Mouse (Mus musculus) CH12.LX (cell line): ENCODE results near the gene Polr2m. TPM values are rescaled to one million over a fixed set of nuclear protein-coding genes. Genes with fewer than 3 reads are reported as not detected.

Experiments used
- DNase-seq: peaks from one replicate; pipeline ENCODE4 v3.0.0-alpha.2; 2013; ENCODE audit errors: extremely low read depth
- H3K27ac ChIP-seq: 2 replicates; pipeline ENCODE4 v1.5.1; 2012; ENCODE audit warnings: low read depth, mild to moderate bottlenecking, control low read depth, moderate library complexity; ENCODE audit not compliant: insufficient read depth
- H3K27me3 ChIP-seq: replicated peaks from 2 replicates; pipeline ENCODE3; 2012; ENCODE audit warnings: inconsistent platforms
- H3K36me3 ChIP-seq, 2 experiments: replicated peaks in 1 of 2; 2 replicates each; pipeline versions ENCODE3 to v1.6.1; 2012; ENCODE audit warnings: inconsistent platforms in 1 of 2, low read length in 1 of 2, mild to moderate bottlenecking in 1 of 2, mixed read lengths in 1 of 2, moderate library complexity in 1 of 2; ENCODE audit not compliant: control insufficient read depth in 1 of 2, insufficient read depth in 1 of 2
- H3K4me1 ChIP-seq, 2 experiments: 2 replicates each; pipeline ENCODE4 v1.6.1; 2012; ENCODE audit warnings: inconsistent platforms in 1 of 2, moderate library complexity in 1 of 2; ENCODE audit not compliant: insufficient read depth in 2 of 2, control insufficient read depth in 1 of 2
- H3K4me2 ChIP-seq: 2 replicates; pipeline ENCODE4 v1.6.1; 2012; ENCODE audit warnings: low read depth, mild to moderate bottlenecking, control low read depth; ENCODE audit not compliant: poor library complexity, insufficient read depth, severe bottlenecking
- H3K4me3 ChIP-seq, 3 experiments: fragments of 150-350 bp in 1 of 3; sonication (generic) in 1 of 3; replicated peaks in 1 of 3; 2 replicates each; pipeline versions ENCODE3 to v1.5.1; 2011 to 2012; ENCODE audit warnings: low read depth in 2 of 3, low read length in 2 of 3, mild to moderate bottlenecking in 2 of 3, moderate library complexity in 2 of 3, control low read depth in 1 of 3, improper control_type of control experiment in 1 of 3, inconsistent platforms in 1 of 3, mixed read lengths in 1 of 3; ENCODE audit not compliant: poor library complexity in 1 of 3
- H3K79me2 ChIP-seq: replicated peaks from 2 replicates; pipeline ENCODE4 v1.6.1; 2012; ENCODE audit warnings: mild to moderate bottlenecking, moderate library complexity; ENCODE audit not compliant: control insufficient read depth, poor library complexity, insufficient read depth, severe bottlenecking; ENCODE audit errors: extremely low read depth
- H3K9ac ChIP-seq: 2 replicates; pipeline ENCODE4 v1.6.1; 2012; ENCODE audit warnings: low read depth, mild to moderate bottlenecking, control low read depth, moderate library complexity; ENCODE audit not compliant: insufficient read depth
- H3K9me3 ChIP-seq: replicated peaks from 2 replicates; pipeline ENCODE3; 2012; ENCODE audit warnings: low read length, inconsistent platforms, mixed read lengths
- BHLHE40 ChIP-seq: IDR thresholded peaks from 2 replicates; pipeline ENCODE4 v1.6.1; 2011; ENCODE audit warnings: mild to moderate bottlenecking, low read depth, low read length, improper control_type of control experiment
- CHD1 ChIP-seq: IDR thresholded peaks from 2 replicates; pipeline ENCODE4 v1.6.1; 2012; ENCODE audit warnings: low read depth, low read length, improper control_type of control experiment, inconsistent platforms
- CTCF ChIP-seq, 2 experiments: IDR thresholded peaks in 1 of 2; conservative IDR thresholded peaks in 1 of 2; 2 replicates each; pipeline ENCODE4 v1.5.1; 2011 to 2012; ENCODE audit warnings: low read depth in 2 of 2, low read length in 2 of 2, improper control_type of control experiment in 1 of 2, inconsistent platforms in 1 of 2, mild to moderate bottlenecking in 1 of 2, moderate library complexity in 1 of 2
- EP300 ChIP-seq: IDR thresholded peaks from 2 replicates; pipeline ENCODE4 v1.6.1; 2011; ENCODE audit warnings: low read length, improper control_type of control experiment
- JUND ChIP-seq: conservative IDR thresholded peaks from 2 replicates; pipeline ENCODE4 v1.6.1; 2011; ENCODE audit warnings: low read depth, low read length, improper control_type of control experiment
- KAT2A ChIP-seq: IDR thresholded peaks from 2 replicates; pipeline ENCODE4 v1.6.1; 2012; ENCODE audit warnings: low read length, improper control_type of control experiment, inconsistent platforms; ENCODE audit not compliant: insufficient replicate concordance
- MAFK ChIP-seq: IDR thresholded peaks from 2 replicates; pipeline ENCODE4 v1.6.1; 2011; ENCODE audit warnings: low read length, improper control_type of control experiment; ENCODE audit not compliant: insufficient replicate concordance
- MAX ChIP-seq: IDR thresholded peaks from 2 replicates; pipeline ENCODE4 v1.6.1; 2011; ENCODE audit warnings: low read length, improper control_type of control experiment
- MAZ ChIP-seq: IDR thresholded peaks from 2 replicates; pipeline ENCODE4 v1.6.1; 2012; ENCODE audit warnings: low read depth, mild to moderate bottlenecking, inconsistent platforms, low read length, improper control_type of control experiment, moderate library complexity
- MEF2A ChIP-seq: IDR thresholded peaks from 2 replicates; pipeline ENCODE4 v1.6.1; 2014; ENCODE audit warnings: low read depth, mild to moderate bottlenecking, inconsistent platforms, low read length, improper control_type of control experiment, borderline replicate concordance
- NRF1 ChIP-seq: IDR thresholded peaks from 2 replicates; pipeline ENCODE4 v1.6.1; 2014; ENCODE audit warnings: low read depth, mild to moderate bottlenecking, inconsistent platforms, low read length, improper control_type of control experiment, moderate library complexity
- UBTF ChIP-seq: IDR thresholded peaks from 2 replicates; pipeline ENCODE4 v1.6.1; 2012; ENCODE audit warnings: low read depth, mild to moderate bottlenecking, inconsistent platforms, low read length, improper control_type of control experiment, moderate library complexity
- USF1 ChIP-seq: IDR thresholded peaks from 2 replicates; pipeline ENCODE4 v1.6.1; 2014; ENCODE audit warnings: low read depth, mild to moderate bottlenecking, inconsistent platforms, low read length, improper control_type of control experiment
- USF2 ChIP-seq: conservative IDR thresholded peaks from 2 replicates; pipeline ENCODE4 v1.6.1; 2011; ENCODE audit warnings: low read depth, low read length, improper control_type of control experiment
- ZKSCAN1 ChIP-seq: IDR thresholded peaks from 2 replicates; pipeline ENCODE4 v1.6.1; 2012; ENCODE audit warnings: low read depth, inconsistent platforms, low read length, improper control_type of control experiment, borderline replicate concordance
- ZMIZ1 ChIP-seq: IDR thresholded peaks from 2 replicates; pipeline ENCODE4 v1.6.1; 2012; ENCODE audit warnings: low read depth, mild to moderate bottlenecking, inconsistent platforms, low read length, improper control_type of control experiment
- ZNF384 ChIP-seq: IDR thresholded peaks from 2 replicates; pipeline ENCODE4 v1.6.1; 2012; ENCODE audit warnings: low read depth, low read length, improper control_type of control experiment, inconsistent platforms
- dilution Hi-C: fragments of 300-500 bp; cut with MboI; formaldehyde crosslinking; loops from 2 replicates; pipeline ENCODE4 v1.14.3; 2020; ENCODE audit warnings: low sequenced_read_pairs; ENCODE audit not compliant: extremely low pct_unique_long_range_greater_than_20kb, extremely low pct_ligation_motif_present
- in situ Hi-C: fragments of 300-500 bp; cut with MboI; formaldehyde crosslinking; loops from 3 replicates; pipeline ENCODE4 v1.14.3; 2019; ENCODE audit warnings: low sequenced_read_pairs, low pct_ligation_motif_present, low pct_unique_long_range_greater_than_20kb, mixed read lengths
- polyA plus RNA-seq: library from polyadenylated mRNA; unstranded; fragments of >175 nt; gene quantifications from 2 replicates; pipeline ENCODE4 v1.2.1, GENCODE M21; 2012; ENCODE audit warnings: low read depth; ENCODE audit not compliant: insufficient read length
- total RNA-seq, 2 experiments: library from RNA; depleted of rRNA; stranded (reverse); fragments of 300-350 nt in 1 of 2; fragments of >200 nt in 1 of 2; gene quantifications; 2 replicates each; pipeline ENCODE4 v1.2.3; 2012 to 2014

Polr2m gene
- total and polyA plus RNA-seq, 3 experiments = 147 to 255 (median 224) TPM

GRCm38 (mm10) chr9:71463072-71463667 lies 22.6 kb downstream of the Polr2m start:
- H3K79me2 ChIP-seq = no peaks in the 10 kb centered on the region
- no peaks in the 10 kb centered on the region for H3K27me3 ChIP-seq
- dilution Hi-C loops (no loop called here), in situ Hi-C loops (no loop called here)
- peak; percentile 69 for TF ChIP-seq USF2
- TF ChIP-seq USF1 = peak; percentile 72
- no peak for TF ChIP-seq EP300
- no peak for TF ChIP-seq MAZ
- no peak for TF ChIP-seq ZNF384
- TF ChIP-seq ZKSCAN1 = no peak
- TF ChIP-seq NRF1 = 0 out of 2 replicates have a peak, but pooled peaks have one; percentile 31
- no peak for TF ChIP-seq MEF2A
- TF ChIP-seq CHD1 = no peak
- TF ChIP-seq MAX = no peak
- TF ChIP-seq KAT2A = no peak
- no peak for TF ChIP-seq ZMIZ1
- no peak for TF ChIP-seq CTCF (conservative IDR thresholded peaks at IDR 0.05 in 1 of 2, IDR thresholded peaks at IDR 0.05 in 1 of 2; ENCODE audit: low read depth in 2 of 2, low read length in 2 of 2)
- TF ChIP-seq UBTF = no peak
- peak; percentile 93 for TF ChIP-seq MAFK
- peak; percentile 59 for TF ChIP-seq BHLHE40
- H3K4me1 ChIP-seq = 0 out of 4 replicates have a peak, but pooled peaks cover 0 to 3% of the 10 kb centered on the region in 2 experiments
- DNase-seq = no peak
- no peaks in the 10 kb centered on the region for H3K9me3 ChIP-seq
- no peak overlapping the region for H3K9ac ChIP-seq
- no peak overlapping the region for H3K27ac ChIP-seq
- H3K36me3 ChIP-seq = no peaks in the 10 kb centered on the region
- H3K4me3 ChIP-seq = no peak overlapping the region
- H3K4me2 ChIP-seq = peak overlapping the region; percentile 44; the same call in 1 of the 2 replicates

- H3K27me3 ChIP-seq = no peaks in the 10 kb centered on the region
- dilution Hi-C loops = no loop called here
- in situ Hi-C loops = no loop called here
- no peak overlapping the region for H3K9ac ChIP-seq
- no peak overlapping the region for H3K4me2 ChIP-seq
- H3K27ac ChIP-seq = no peak overlapping the region
- no peaks in the 10 kb centered on the region for H3K79me2 ChIP-seq
- no peak for DNase-seq
- H3K4me3 ChIP-seq = no peak overlapping the region
- TF ChIP-seq BHLHE40 (no peak), JUND (no peak)
- no peaks in the 10 kb centered on the region for H3K9me3 ChIP-seq
- 0 out of 4 replicates have a peak, but pooled peaks cover 0 to 3% of the 10 kb centered on the region in 2 experiments for H3K4me1 ChIP-seq
- H3K36me3 ChIP-seq = no peaks in the 10 kb centered on the region
Measured at GRCm38 (mm10) chr9:71456738-71457137, 29.0 kb downstream of the Polr2m start.
